Mouse (Mus musculus): ENCODE data around the gene Helz2.
"Not testable (repeated sequence)": the region's sequence is repeated elsewhere in the genome, so short reads cannot be mapped to it uniquely, and the experiment has no call there.

The Helz2 gene

GRCm38 (mm10) chr2:181196628-181197300 is 45.1 kb downstream of the Helz2 start:
- in situ Hi-C loops (cut with MboI, MseI) = no loop called here

DNA sequence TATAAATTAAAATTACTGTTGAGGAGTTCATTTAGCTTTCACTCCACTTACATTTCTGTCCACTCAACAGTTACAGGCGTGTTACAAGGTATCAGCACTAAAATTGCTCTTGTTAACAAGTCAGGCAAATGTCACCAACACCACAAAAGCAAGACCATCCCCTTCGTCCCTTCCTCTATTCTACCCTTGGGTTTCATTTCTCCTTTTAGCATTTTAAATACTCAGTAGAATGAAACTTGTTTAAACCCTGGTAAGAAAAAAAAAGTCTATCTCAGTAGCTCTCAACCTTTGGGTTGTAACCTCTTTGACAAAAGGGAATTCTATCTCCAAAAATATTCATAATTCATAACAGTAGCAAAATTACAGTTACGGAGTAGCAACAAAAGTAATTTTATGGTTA is 48.8 kb downstream of the Helz2 start:
- in situ Hi-C loops (cut with MboI, MseI) = no loop called here

DNA sequence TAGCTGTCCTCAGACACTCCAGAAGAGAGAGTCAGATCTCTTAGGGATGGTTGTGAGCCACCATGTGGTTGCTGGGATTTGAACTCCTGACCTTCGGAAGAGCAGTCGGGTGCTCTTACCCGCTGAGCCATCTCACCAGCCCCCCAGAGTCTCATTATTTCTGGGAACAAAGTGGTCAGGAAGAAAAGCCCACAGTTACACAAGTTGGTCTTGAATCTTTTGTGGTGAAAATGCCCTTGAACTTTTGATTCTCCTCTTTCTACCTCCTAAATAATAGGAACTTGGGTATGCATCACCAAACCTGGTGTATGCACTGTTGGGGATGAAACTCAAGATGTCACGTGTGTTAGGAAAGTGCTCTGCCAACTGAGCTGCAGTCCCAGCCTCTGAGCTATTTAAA is 49.9 kb downstream of the Helz2 start:
- in situ Hi-C loops (cut with MboI, MseI) = no loop called here

DNA sequence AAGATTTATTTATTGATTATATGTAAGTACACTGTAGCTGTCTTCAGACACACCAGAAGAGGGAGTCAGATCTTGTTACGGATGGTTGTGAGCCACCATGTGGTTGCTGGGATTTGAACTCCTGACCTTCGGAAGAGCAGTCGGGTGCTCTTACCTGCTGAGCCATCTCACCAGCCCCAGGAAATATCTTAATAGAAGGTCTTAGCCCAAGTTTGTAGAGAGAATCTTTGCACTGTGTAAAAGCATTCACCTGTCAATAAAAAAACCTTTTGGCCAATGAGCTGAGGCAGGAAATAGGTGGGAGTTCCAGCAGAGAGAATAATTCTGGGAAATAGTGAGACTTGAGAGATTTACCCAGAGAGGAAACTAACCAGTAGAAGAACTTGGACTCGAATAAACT is 50.4 kb downstream of the Helz2 start:
- in situ Hi-C loops (cut with MboI, MseI) = not testable (repeated sequence)

GRCm38 (mm10) chr2:181189321-181189720 is 52.5 kb downstream of the Helz2 start:
- in situ Hi-C loops (cut with MboI, MseI) = loop anchor here (5.0 kb wide), 1 partner anchor 128 kb away; the partner anchor contains the start of gene Rtel1

DNA sequence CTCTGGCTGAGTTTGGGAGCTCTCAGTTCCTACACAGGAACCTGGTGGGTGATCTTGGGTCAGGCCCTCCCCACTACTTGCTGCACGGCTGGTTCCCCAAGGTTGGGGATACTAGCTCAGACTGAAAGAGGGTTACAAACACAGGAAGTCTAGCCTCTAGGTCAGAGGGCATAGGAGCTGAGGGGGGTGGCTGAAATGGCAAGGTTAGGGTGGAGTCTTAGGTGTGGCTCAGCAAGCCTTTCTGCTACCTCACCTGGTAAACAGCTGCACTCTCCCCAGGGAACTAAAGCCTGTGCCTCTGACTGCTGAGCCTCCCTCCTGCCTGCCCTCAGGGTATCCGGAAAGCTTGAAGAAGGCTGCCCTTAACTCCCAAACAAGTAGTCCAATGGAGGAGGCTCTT is 53.1 kb downstream of the Helz2 start:
- in situ Hi-C loops (cut with MboI, MseI) = loop anchor here (5.0 kb wide), 1 partner anchor 129 kb away; the partner anchor contains the start of gene Rtel1

DNA sequence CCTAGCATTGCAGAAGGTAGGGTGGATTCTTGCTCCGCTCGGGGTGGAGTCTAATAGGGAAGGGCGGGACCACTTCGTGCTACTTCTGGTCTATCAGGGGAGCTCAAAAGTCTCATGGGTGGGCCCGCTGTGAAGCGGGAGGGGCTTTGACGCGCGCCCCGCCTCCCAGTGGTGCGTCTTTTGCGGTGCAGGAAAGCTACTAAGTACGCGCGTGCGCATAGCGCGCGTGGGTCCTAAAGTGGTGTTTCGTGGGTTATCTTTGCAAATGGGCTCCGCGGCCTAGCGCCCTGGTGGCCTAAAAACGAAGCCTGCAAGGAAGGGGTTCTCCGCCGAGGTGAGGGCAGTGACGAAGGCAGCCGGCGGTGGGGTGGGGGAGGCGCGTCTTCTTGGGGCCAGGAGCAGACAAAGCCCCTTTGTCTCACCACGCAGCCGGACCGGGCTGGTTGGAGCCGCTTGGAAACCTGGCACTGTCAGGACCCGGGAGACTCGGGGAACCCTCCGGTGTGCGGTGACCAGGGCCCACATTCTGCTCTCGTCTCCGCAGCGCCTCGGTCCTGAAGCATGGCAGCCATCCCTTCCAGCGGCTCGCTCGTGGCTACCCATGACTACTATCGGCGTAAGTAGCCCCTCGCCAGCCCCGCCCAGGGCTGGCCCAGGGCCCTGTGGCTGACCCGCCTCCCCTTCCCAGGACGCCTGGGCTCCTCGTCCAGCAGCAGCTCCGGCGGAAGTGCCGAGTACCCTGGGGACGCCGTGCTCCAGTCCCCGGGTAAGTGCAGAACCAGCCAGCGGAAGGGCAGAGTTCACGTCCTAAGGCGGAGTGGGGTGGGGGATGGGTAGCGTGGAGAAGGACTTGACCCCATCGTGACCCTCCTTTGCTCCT is 54.5 kb downstream of the Helz2 start, which contains the start of gene Ppdpf:
Gene Ppdpf (plus strand): TSS at position 127 of the 880 bp plus-strand sequence.
- in situ Hi-C loops (cut with MboI, MseI) = loop anchor here (5.0 kb wide), 1 partner anchor 130 kb away; the partner anchor contains the start of gene Rtel1

GRCm38 (mm10) chr2:181186635-181187034 is 55.2 kb downstream of the Helz2 start:
- in situ Hi-C loops (cut with MboI, MseI) = loop anchor here (5.0 kb wide), 1 partner anchor 131 kb away; the partner anchor contains the start of gene Rtel1

- in situ Hi-C loops (cut with MboI, MseI) = loop anchor here (5.0 kb wide), 1 partner anchor 156 kb away; no protein-coding TSS in a partner anchor
Observed at GRCm38 (mm10) chr2:181180898-181181297, 60.9 kb downstream of the Helz2 start.

DNA sequence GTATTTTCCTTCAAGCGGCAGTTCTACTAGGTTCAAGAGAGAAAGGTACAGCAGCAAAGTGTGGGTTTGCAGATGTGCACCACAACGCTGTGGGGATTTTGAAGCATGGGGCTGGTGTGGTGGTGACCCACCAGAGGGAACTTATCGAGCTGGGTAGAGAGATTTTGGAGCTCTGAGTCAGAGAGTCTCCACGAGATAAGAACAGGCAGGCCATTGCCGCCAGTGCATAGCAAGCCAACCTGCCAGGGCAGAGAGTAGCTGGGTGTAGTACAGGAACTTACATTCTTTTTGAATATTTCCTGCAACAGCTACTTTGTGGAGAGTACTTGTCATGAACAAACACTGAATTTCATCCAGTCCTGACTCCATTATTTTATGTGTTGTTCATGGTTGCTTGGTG is 63.4 kb downstream of the Helz2 start:
- in situ Hi-C loops (cut with MboI, MseI) = no loop called here

- in situ Hi-C loops (cut with MboI, MseI) = no loop called here
Observed at GRCm38 (mm10) chr2:181178015-181178414, 63.8 kb downstream of the Helz2 start.

Data from regulatory T cell (primary cell).